Mouse (Mus musculus): ENCODE data around the gene Ankrd40. TPM values are rescaled to one million over a fixed set of nuclear protein-coding genes. Genes with fewer than 3 reads are reported as not detected.
A peak's percentile ranks its signal among the peaks of the same experiment; 100 is the strongest.

Ankrd40 gene
- polyA plus RNA-seq, 1 experiment from 2014 or later = 14.8 TPM

- H3K4me1 ChIP-seq = peaks cover 28% of the 10 kb centered on the region
- no peak overlapping the region for H3K4me3 ChIP-seq (replicated peaks)
- H3K4me2 ChIP-seq = peak overlapping the region; percentile 73; the same call in 1 of the 2 replicates
- ATAC-seq (replicated peaks; ENCODE audit: low FRiP score) = no peak
- H3K9me3 ChIP-seq (replicated peaks) = no peaks in the 10 kb centered on the region
- 59% methylated on average over 4 of the region's 4 CpGs for WGBS
- H3K27me3 ChIP-seq = no peaks in the 10 kb centered on the region
- H3K9ac ChIP-seq = no peak overlapping the region
- 0 out of 2 replicates have a peak overlapping the region, but pooled peaks have one; percentile 98 for H3K27ac ChIP-seq
- H3K36me3 ChIP-seq = peaks cover 3% of the 10 kb centered on the region
These were observed 1.6 kb downstream of the Ankrd40 start for GRCm38 (mm10) chr11:94329270-94329891.

GRCm38 (mm10) chr11:94330211-94330610, 2.4 kb downstream of the Ankrd40 start:
- no peak overlapping the region for H3K9ac ChIP-seq
- H3K27ac ChIP-seq = no peak overlapping the region
- no peak overlapping the region for H3K4me2 ChIP-seq
- peaks cover 9% of the 10 kb centered on the region for H3K36me3 ChIP-seq
- no peak overlapping the region for H3K4me3 ChIP-seq (replicated peaks)
- no peaks in the 10 kb centered on the region for H3K9me3 ChIP-seq (replicated peaks)
- WGBS = 92% methylated on average over 3 of the region's 3 CpGs
- peaks cover 28% of the 10 kb centered on the region for H3K4me1 ChIP-seq
- H3K27me3 ChIP-seq = no peaks in the 10 kb centered on the region
- ATAC-seq (replicated peaks; ENCODE audit: low FRiP score) = no peak

DNA sequence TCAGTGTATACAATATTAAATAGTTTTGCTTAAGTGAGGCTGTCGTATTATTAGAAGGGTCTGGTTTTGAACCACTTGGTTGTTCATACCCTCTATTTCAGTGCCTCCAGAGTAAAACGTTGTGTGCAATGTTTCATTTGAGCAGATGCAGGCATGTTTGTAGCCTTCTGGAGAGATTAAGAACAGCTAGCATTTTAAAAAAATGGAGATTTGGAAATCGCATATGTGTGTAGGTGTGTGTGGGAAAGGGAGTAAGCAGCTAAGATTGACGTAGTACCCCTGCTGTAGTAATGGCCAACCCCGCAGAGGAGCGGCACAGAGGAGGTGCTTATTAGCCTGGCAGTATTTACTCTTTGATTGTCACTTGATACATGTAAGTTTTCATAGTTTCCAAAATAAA, 4.9 kb downstream of the Ankrd40 start:
- ATAC-seq (replicated peaks; ENCODE audit: low FRiP score) = no peak
- no peak overlapping the region for H3K9ac ChIP-seq
- no peak overlapping the region for H3K4me2 ChIP-seq
- 87% methylated on average over 6 of the region's 6 CpGs for WGBS
- peaks cover 21% of the 10 kb centered on the region for H3K4me1 ChIP-seq
- no peaks in the 10 kb centered on the region for H3K27me3 ChIP-seq
- peaks cover 29% of the 10 kb centered on the region for H3K36me3 ChIP-seq
- H3K27ac ChIP-seq = no peak overlapping the region
- no peak overlapping the region for H3K4me3 ChIP-seq (replicated peaks)
- no peaks in the 10 kb centered on the region for H3K9me3 ChIP-seq (replicated peaks)

DNA sequence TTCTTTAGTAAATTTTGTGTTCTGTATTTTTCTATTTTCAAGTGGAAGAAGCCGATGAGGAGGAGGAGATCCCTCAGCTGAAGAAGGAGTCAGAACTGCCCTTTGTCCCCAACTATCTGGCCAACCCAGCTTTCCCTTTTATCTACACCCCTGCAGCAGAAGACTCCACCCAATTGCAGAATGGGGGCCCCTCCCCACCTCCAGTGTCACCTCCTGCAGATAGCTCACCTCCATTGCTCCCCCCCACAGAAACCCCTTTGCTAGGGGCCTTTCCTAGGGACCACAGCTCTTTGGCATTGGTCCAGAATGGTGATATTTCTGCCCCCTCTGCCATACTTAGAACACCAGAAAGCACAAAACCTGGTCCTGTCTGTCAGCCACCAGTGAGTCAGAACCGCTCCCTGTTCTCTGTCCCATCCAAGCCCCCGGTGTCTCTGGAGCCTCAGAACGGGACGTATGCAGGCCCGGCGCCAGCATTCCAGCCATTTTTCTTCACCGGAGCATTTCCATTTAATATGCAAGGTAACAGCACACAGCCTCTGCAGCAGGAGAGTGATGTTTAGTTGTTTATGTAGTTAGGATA, 6.7 kb downstream of the Ankrd40 start:
- peaks cover 10% of the 10 kb centered on the region for H3K4me1 ChIP-seq
- H3K27me3 ChIP-seq = no peaks in the 10 kb centered on the region
- no peaks in the 10 kb centered on the region for H3K9me3 ChIP-seq (replicated peaks)
- WGBS = 88% methylated on average over 8 of the region's 8 CpGs
- H3K36me3 ChIP-seq = peaks cover 47% of the 10 kb centered on the region
- no peak for ATAC-seq (replicated peaks; ENCODE audit: low FRiP score)
- no peak overlapping the region for H3K4me2 ChIP-seq
- no peak overlapping the region for H3K9ac ChIP-seq
- no peak overlapping the region for H3K27ac ChIP-seq
- H3K4me3 ChIP-seq (replicated peaks) = no peak overlapping the region

DNA sequence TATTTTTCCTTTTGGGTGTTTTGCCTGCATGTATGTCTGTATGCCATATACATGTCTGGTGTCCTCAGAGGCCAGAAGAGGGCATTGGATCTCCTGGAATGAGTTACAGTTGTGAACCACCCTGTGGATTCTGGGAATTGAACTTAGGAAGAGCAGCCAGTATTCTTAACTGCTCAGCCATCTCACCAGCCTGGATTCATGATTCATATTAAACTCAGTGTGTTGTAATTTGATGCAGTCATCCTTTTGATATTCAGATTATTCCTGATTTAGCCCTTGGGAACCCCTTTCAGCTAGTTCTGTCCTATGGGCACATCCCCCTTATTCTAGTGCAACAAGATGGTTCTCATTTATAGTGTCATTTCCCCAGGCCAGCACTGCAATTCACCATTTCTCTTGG, 8.8 kb downstream of the Ankrd40 start:
- ATAC-seq (replicated peaks; ENCODE audit: low FRiP score) = no peak
- H3K27ac ChIP-seq = no peak overlapping the region
- no peak overlapping the region for H3K9ac ChIP-seq
- H3K36me3 ChIP-seq = peaks cover 61% of the 10 kb centered on the region
- no peaks in the 10 kb centered on the region for H3K27me3 ChIP-seq
- peaks cover 11% of the 10 kb centered on the region for H3K4me1 ChIP-seq
- H3K9me3 ChIP-seq (replicated peaks) = no peaks in the 10 kb centered on the region
- H3K4me2 ChIP-seq = no peak overlapping the region
- H3K4me3 ChIP-seq (replicated peaks) = no peak overlapping the region

DNA sequence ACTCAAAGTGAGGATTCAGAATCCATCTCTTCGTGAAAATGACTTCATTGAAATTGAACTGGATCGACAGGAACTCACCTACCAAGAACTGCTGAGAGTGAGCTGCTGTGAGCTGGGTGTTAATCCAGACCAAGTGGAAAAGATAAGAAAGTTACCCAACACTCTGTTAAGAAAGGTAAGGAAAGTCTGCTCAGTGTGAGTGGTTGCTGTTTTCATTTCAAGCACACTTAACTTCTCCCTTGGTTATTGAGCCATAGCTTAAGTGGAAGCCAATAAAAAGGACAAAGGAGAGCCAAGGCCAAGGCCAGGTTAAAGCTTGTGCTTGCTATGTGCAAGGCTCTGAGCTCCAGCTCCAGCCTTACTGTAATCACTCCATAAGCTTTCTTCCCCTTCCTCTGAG, 10.5 kb downstream of the Ankrd40 start:
- Histone ChIP-seq H3K4me2 (no peak overlapping the region), H3K9me3 (replicated peaks) (no peaks in the 10 kb centered on the region), H3K9ac (no peak overlapping the region), H3K36me3 (peaks cover 61% of the 10 kb centered on the region), H3K27me3 (no peaks in the 10 kb centered on the region), H3K4me1 (peaks cover 28% of the 10 kb centered on the region), H3K4me3 (replicated peaks) (no peak overlapping the region), H3K27ac (no peak overlapping the region)
- no peak for ATAC-seq (replicated peaks; ENCODE audit: low FRiP score)
- WGBS = 90% methylated on average over 2 of the region's 2 CpGs

GRCm38 (mm10) chr11:94339732-94340585, 12.2 kb downstream of the Ankrd40 start:
- H3K4me2 ChIP-seq = no peak overlapping the region
- ATAC-seq (replicated peaks; ENCODE audit: low FRiP score) = peak; percentile 73

DNA sequence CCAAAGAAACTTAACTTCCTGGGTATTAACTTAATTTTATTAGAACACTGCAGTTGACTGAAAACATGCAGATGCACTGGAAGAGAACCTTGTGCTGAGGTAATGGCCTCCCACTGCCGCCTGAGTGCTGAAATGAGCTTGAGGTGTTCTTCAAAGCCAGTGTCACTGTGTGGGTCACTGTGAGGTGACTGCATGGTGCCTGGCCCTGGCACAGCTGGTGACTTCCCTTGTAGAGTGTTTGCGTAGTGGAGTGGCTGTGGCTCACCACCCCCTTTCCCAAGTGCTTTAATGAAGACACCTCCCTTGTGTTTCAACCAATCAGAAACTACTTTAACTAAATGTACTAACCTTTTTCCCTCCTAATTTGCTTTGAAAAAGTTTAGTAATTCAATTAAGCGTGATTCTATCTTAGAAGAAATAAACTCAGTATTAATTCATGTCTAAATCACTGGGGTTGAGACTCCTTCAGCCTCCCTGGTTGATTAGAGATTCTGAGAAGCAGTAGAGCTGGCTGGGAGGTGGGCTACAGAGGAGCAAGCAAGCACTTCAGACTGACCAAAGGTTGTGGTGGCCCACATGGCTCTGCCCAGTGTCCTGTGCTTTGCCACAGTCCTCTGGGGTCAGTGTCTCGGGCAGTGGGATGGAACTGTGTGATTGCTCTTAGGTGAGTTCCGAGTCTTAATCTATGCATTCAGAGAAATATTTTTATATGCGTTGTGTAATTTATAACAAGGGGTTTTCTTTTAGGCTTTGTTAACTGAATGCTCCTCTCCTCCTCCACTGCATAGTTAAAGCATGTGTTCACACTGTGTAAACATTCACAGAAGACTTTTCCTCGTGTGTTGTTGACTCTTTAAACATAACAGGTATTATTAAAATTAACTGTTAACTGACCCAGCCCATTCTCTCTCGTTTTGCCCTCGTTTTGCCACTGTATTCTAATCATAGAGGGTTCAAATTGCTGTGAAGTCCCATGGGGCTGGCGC, 13.4 kb downstream of the Ankrd40 start:
- ATAC-seq (replicated peaks; ENCODE audit: low FRiP score) = no peak
- no peak overlapping the region for H3K4me2 ChIP-seq
- peak overlapping the region; percentile 70 for H3K27ac ChIP-seq
- no peak overlapping the region for H3K4me3 ChIP-seq (replicated peaks)
- H3K9ac ChIP-seq = no peak overlapping the region
- WGBS = 59% methylated on average over 10 of the region's 10 CpGs
- H3K36me3 ChIP-seq = peaks cover 44% of the 10 kb centered on the region
- no peaks in the 10 kb centered on the region for H3K27me3 ChIP-seq
- no peaks in the 10 kb centered on the region for H3K9me3 ChIP-seq (replicated peaks)
- H3K4me1 ChIP-seq = peaks cover 55% of the 10 kb centered on the region

More at GRCm38 (mm10) chr11:94339732-94340585, 12.2 kb downstream of the Ankrd40 start:
- Histone ChIP-seq H3K4me1 (peaks cover 44% of the 10 kb centered on the region), H3K27ac (no peak overlapping the region), H3K4me3 (replicated peaks) (no peak overlapping the region), H3K9me3 (replicated peaks) (no peaks in the 10 kb centered on the region), H3K27me3 (no peaks in the 10 kb centered on the region), H3K9ac (no peak overlapping the region), H3K36me3 (peaks cover 54% of the 10 kb centered on the region)
- 58% methylated on average over 18 of the region's 18 CpGs for WGBS

- Histone ChIP-seq H3K9ac (no peak overlapping the region), H3K4me3 (replicated peaks) (no peak overlapping the region), H3K27me3 (no peaks in the 10 kb centered on the region), H3K27ac (peak overlapping the region; percentile 70), H3K4me1 (peaks cover 64% of the 10 kb centered on the region), H3K4me2 (no peak overlapping the region), H3K9me3 (replicated peaks) (no peaks in the 10 kb centered on the region), H3K36me3 (peaks cover 36% of the 10 kb centered on the region)
- WGBS = 21% methylated on average over 13 of the region's 13 CpGs
- ATAC-seq (replicated peaks; ENCODE audit: low FRiP score) = no peak
These were observed 14.5 kb downstream of the Ankrd40 start for GRCm38 (mm10) chr11:94342114-94342905.

GRCm38 (mm10) chr11:94343955-94344358, 16.2 kb downstream of the Ankrd40 start:
- Histone ChIP-seq H3K4me2 (no peak overlapping the region), H3K27ac (no peak overlapping the region), H3K9ac (no peak overlapping the region), H3K4me1 (peaks cover 67% of the 10 kb centered on the region), H3K4me3 (replicated peaks) (no peak overlapping the region), H3K9me3 (replicated peaks) (no peaks in the 10 kb centered on the region), H3K27me3 (no peaks in the 10 kb centered on the region), H3K36me3 (peaks cover 19% of the 10 kb centered on the region)
- ATAC-seq (replicated peaks; ENCODE audit: low FRiP score) = no peak
- 53% methylated on average over 5 of the region's 5 CpGs for WGBS

- Histone ChIP-seq H3K4me3 (replicated peaks) (no peak overlapping the region), H3K4me1 (peaks cover 67% of the 10 kb centered on the region), H3K36me3 (peaks cover 14% of the 10 kb centered on the region), H3K4me2 (no peak overlapping the region), H3K27me3 (no peaks in the 10 kb centered on the region), H3K9me3 (replicated peaks) (no peaks in the 10 kb centered on the region), H3K9ac (no peak overlapping the region), H3K27ac (no peak overlapping the region)
- ATAC-seq (replicated peaks; ENCODE audit: low FRiP score) = no peak
- 27% methylated on average over 1 of the region's 1 CpGs for WGBS
These were observed 16.7 kb downstream of the Ankrd40 start for GRCm38 (mm10) chr11:94344470-94344869.

Data from kidney, embryonic 15.5 days (tissue).